Mouse (Mus musculus): ENCODE results near the gene Usp44. TPM values are rescaled to one million over a fixed set of nuclear protein-coding genes. Genes with fewer than 3 reads are reported as not detected.
"Not testable (repeated sequence)": the region's sequence is repeated elsewhere in the genome, so short reads cannot be mapped to it uniquely, and the experiment has no call there.

Usp44 gene
- polyA plus RNA-seq, 1 experiment from 2014 or later = 1.9 TPM

GRCm38 (mm10) chr10:93818661-93819060, 12.7 kb upstream of the Usp44 start:
- H3K4me1 ChIP-seq (replicated peaks) = 0 out of 2 replicates have a peak, but pooled peaks cover 1% of the 10 kb centered on the region
- peaks cover 21% of the 10 kb centered on the region; the same call in 1 of the 2 replicates for H3K27me3 ChIP-seq
- no peak for ATAC-seq
- WGBS = 37% methylated on average over 7 of the region's 7 CpGs
- no peaks in the 10 kb centered on the region; the same call in 1 of the 2 replicates for H3K9me3 ChIP-seq
- H3K27ac ChIP-seq = no peak overlapping the region
- no peak overlapping the region for H3K4me2 ChIP-seq (replicated peaks)
- H3K4me3 ChIP-seq (replicated peaks) = no peak overlapping the region
- no peak overlapping the region for H3K9ac ChIP-seq (replicated peaks)
- H3K36me3 ChIP-seq = no peaks in the 10 kb centered on the region

DNA sequence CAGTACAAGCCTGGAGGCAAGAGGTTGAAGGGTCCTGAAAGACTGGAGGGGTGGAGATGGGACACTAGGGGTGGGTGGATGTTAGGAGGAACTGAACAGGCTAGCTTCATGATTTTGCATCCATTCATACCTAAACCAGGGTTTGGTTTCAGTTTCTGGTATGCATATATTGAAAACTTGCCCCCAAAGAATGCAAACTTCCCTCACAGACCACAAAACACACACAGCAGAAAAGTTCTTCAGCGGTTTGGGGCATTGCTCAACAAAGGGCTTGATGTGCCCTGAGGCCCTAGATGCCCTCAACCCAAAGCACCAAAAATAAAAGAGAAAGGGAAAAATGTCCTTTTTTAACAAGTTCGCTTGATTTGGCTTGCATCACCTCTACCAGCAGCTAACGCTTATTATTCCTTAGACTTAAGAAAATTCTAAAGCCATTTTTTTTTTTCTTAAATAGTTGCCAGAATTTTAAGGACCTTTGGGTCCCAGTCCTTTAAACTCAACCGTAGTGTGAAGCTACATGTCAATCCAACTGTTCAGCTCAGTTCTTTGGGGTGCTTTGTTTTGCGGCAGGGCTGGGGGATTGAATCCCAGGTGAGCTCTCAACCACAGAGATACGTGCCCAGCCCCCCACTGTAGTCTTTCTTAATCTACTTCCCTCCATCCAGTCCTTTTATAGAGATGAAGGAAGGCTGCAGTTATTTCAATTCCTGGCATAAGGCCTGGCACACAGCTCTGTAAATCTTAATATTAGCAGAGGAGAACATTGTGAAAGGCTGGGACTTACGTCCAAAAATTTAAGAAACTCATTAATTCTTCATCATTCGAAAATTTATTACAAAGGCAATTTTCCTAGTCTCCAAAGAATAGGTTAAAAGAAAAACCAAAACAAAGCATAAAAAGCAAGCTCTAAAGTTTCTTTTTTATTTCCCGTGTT, 1.2 kb upstream of the Usp44 start:
- 37% methylated on average over 9 of the region's 9 CpGs for WGBS
- peaks cover 48% of the 10 kb centered on the region for H3K27me3 ChIP-seq

GRCm38 (mm10) chr10:93831730-93832574, 597 bp downstream of the Usp44 start:
- WGBS = 9% methylated on average over 18 of the region's 18 CpGs
- H3K9me3 ChIP-seq = no peaks in the 10 kb centered on the region
- H3K4me2 ChIP-seq (replicated peaks) = peak overlapping the region; percentile 27
- peaks cover 48% of the 10 kb centered on the region for H3K27me3 ChIP-seq
- peaks cover 27% of the 10 kb centered on the region for H3K4me1 ChIP-seq (replicated peaks)
- H3K36me3 ChIP-seq = no peaks in the 10 kb centered on the region
- H3K27ac ChIP-seq = no peak overlapping the region
- H3K4me3 ChIP-seq (replicated peaks) = no peak overlapping the region
- no peak overlapping the region for H3K9ac ChIP-seq (replicated peaks)
- ATAC-seq = no peak

More for the DNA sequence above, 1.2 kb upstream of the Usp44 start:
- H3K36me3 ChIP-seq = no peaks in the 10 kb centered on the region
- no peak overlapping the region for H3K27ac ChIP-seq
- H3K4me1 ChIP-seq (replicated peaks) = peaks cover 27% of the 10 kb centered on the region
- no peak overlapping the region for H3K4me3 ChIP-seq (replicated peaks)
- no peak overlapping the region for H3K4me2 ChIP-seq (replicated peaks)
- no peaks in the 10 kb centered on the region for H3K9me3 ChIP-seq
- no peak for ATAC-seq
- H3K9ac ChIP-seq (replicated peaks) = no peak overlapping the region

- H3K9ac ChIP-seq (replicated peaks) = no peak overlapping the region
- peaks cover 48% of the 10 kb centered on the region for H3K27me3 ChIP-seq
- peaks cover 30% of the 10 kb centered on the region for H3K4me1 ChIP-seq (replicated peaks)
- no peak for ATAC-seq
- 32% methylated on average over 9 of the region's 9 CpGs for WGBS
- H3K27ac ChIP-seq = no peak overlapping the region
- 0 out of 2 replicates have a peak overlapping the region, but pooled peaks have one; percentile 72 for H3K4me3 ChIP-seq (replicated peaks)
- H3K9me3 ChIP-seq = no peaks in the 10 kb centered on the region
- H3K36me3 ChIP-seq = no peaks in the 10 kb centered on the region
- H3K4me2 ChIP-seq (replicated peaks) = peak overlapping the region; percentile 96; the same call in 1 of the 2 replicates
Measured at GRCm38 (mm10) chr10:93832811-93833210, 1.5 kb downstream of the Usp44 start.

DNA sequence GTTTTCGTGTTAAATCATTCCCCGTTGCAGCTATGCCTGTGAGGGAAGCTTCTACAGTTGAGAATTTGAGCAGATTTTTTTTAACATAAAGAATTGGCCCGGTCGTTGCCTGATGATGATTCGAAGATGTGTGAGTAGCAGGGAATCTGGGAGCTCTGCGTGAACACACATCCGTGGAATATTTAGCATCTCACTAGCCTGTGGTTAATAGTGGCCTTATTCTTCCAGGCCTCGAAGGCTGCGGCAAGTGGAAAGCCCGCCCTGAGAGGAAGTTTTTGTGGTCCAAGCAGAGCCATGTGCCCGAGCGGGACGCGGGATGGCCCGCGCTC, 2.0 kb downstream of the Usp44 start:
- H3K4me2 ChIP-seq (replicated peaks) = peak overlapping the region; percentile 96
- no peak overlapping the region for H3K27ac ChIP-seq
- H3K4me3 ChIP-seq (replicated peaks) = peak overlapping the region; percentile 72
- peaks cover 30% of the 10 kb centered on the region for H3K4me1 ChIP-seq (replicated peaks)
- ATAC-seq = no peak; the same call in 1 of the 2 replicates
- H3K27me3 ChIP-seq = peaks cover 48% of the 10 kb centered on the region
- no peaks in the 10 kb centered on the region for H3K9me3 ChIP-seq
- no peaks in the 10 kb centered on the region for H3K36me3 ChIP-seq
- WGBS = 2% methylated on average over 16 of the region's 16 CpGs
- peak overlapping the region; percentile 66 for H3K9ac ChIP-seq (replicated peaks)

- peak overlapping the region; percentile 96 for H3K4me2 ChIP-seq (replicated peaks)
- peaks cover 30% of the 10 kb centered on the region for H3K4me1 ChIP-seq (replicated peaks)
- H3K27me3 ChIP-seq = peaks cover 48% of the 10 kb centered on the region
- no peaks in the 10 kb centered on the region for H3K36me3 ChIP-seq
- H3K9ac ChIP-seq (replicated peaks) = peak overlapping the region; percentile 66
- no peak overlapping the region for H3K27ac ChIP-seq
- peak overlapping the region; percentile 72 for H3K4me3 ChIP-seq (replicated peaks)
- H3K9me3 ChIP-seq = no peaks in the 10 kb centered on the region
- peak; percentile 92 for ATAC-seq
- under 1% methylated on average over 75 of the region's 75 CpGs for WGBS
Measured at GRCm38 (mm10) chr10:93833699-93834393, 2.5 kb downstream of the Usp44 start.

- H3K9me3 ChIP-seq = no peaks in the 10 kb centered on the region
- H3K4me3 ChIP-seq (replicated peaks) = peak overlapping the region; percentile 72
- peak overlapping the region; percentile 66 for H3K9ac ChIP-seq (replicated peaks)
- H3K4me2 ChIP-seq (replicated peaks) = peak overlapping the region; percentile 96
- ATAC-seq = no peak
- no peaks in the 10 kb centered on the region for H3K36me3 ChIP-seq
- H3K27ac ChIP-seq = no peak overlapping the region
- peaks cover 30% of the 10 kb centered on the region for H3K4me1 ChIP-seq (replicated peaks)
- WGBS = 2% methylated on average over 13 of the region's 13 CpGs
- peaks cover 48% of the 10 kb centered on the region for H3K27me3 ChIP-seq
Measured at GRCm38 (mm10) chr10:93834394-93834745, 3.0 kb downstream of the Usp44 start.

- Histone ChIP-seq H3K4me1 (replicated peaks) (peaks cover 30% of the 10 kb centered on the region), H3K27me3 (peaks cover 41% of the 10 kb centered on the region)
- H3K9me3 ChIP-seq; H3K4me2 ChIP-seq (replicated peaks); H3K4me3 ChIP-seq (replicated peaks); H3K36me3 ChIP-seq; H3K27ac ChIP-seq; H3K9ac ChIP-seq (replicated peaks); ATAC-seq: not testable (repeated sequence)
- WGBS = 91% methylated on average over 7 of the region's 7 CpGs
Measured at GRCm38 (mm10) chr10:93835115-93835514, 3.8 kb downstream of the Usp44 start.

GRCm38 (mm10) chr10:93846706-93847105, 15.4 kb downstream of the Usp44 start:
- 96% methylated on average over 13 of the region's 13 CpGs for WGBS
- ATAC-seq = no peak

GRCm38 (mm10) chr10:93855126-93855525, 23.8 kb downstream of the Usp44 start:
- H3K4me2 ChIP-seq (replicated peaks) = no peak overlapping the region
- H3K36me3 ChIP-seq = peaks cover 15% of the 10 kb centered on the region
- H3K27ac ChIP-seq = no peak overlapping the region
- H3K9ac ChIP-seq (replicated peaks) = no peak overlapping the region
- no peaks in the 10 kb centered on the region for H3K4me1 ChIP-seq (replicated peaks)
- no peak overlapping the region for H3K4me3 ChIP-seq (replicated peaks)
- no peaks in the 10 kb centered on the region for H3K27me3 ChIP-seq
- 90% methylated on average over 9 of the region's 9 CpGs for WGBS
- H3K9me3 ChIP-seq = no peaks in the 10 kb centered on the region
- no peak for ATAC-seq

More at GRCm38 (mm10) chr10:93846706-93847105, 15.4 kb downstream of the Usp44 start:
- Histone ChIP-seq H3K9ac (replicated peaks) (no peak overlapping the region), H3K27ac (no peak overlapping the region), H3K4me3 (replicated peaks) (no peak overlapping the region), H3K27me3 (no peaks in the 10 kb centered on the region), H3K9me3 (0 out of 2 replicates have a peak, but pooled peaks cover 11% of the 10 kb centered on the region), H3K4me1 (replicated peaks) (no peaks in the 10 kb centered on the region), H3K4me2 (replicated peaks) (no peak overlapping the region), H3K36me3 (peaks cover 28% of the 10 kb centered on the region)

DNA sequence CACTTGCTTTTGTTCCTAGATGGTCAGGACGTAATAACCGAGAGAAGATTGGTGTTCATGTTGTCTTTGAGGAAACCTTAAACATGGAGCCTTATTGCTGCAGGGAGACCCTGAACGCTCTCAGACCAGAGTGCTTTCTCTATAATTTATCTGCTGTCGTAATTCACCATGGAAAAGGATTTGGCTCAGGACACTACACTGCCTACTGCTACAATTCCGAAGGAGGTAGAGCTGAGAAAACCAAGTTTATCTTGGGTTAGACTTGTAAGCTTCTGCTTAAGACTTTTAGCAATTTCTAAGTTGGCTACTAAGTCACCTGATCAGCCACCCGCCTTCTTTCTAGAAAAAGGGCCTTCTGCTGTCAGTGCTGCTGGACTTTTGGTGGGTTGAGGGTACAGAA, 24.7 kb downstream of the Usp44 start:
- ATAC-seq = no peak
- Histone ChIP-seq H3K27me3 (no peaks in the 10 kb centered on the region), H3K9ac (replicated peaks) (no peak overlapping the region), H3K4me1 (replicated peaks) (no peaks in the 10 kb centered on the region), H3K36me3 (peaks cover 23% of the 10 kb centered on the region), H3K9me3 (no peaks in the 10 kb centered on the region), H3K27ac (no peak overlapping the region), H3K4me3 (replicated peaks) (no peak overlapping the region), H3K4me2 (replicated peaks) (no peak overlapping the region)
- WGBS = 93% methylated on average over 6 of the region's 6 CpGs
